Mouse (Mus musculus) ES-E14 (cell line): ENCODE data around the gene Stip1. TPM values are rescaled to one million over a fixed set of nuclear protein-coding genes. Genes with fewer than 3 reads are reported as not detected.

Experiments used
- DNase-seq: peaks from one replicate; pipeline ENCODE4 v3.0.0-alpha.2; 2013; ENCODE audit warnings: low read depth, low spot score
- H3K27ac ChIP-seq: 2 replicates; pipeline ENCODE4 v1.5.1; 2012; ENCODE audit warnings: low read depth, mild to moderate bottlenecking, low read length, moderate library complexity, mixed read lengths; ENCODE audit not compliant: poor library complexity, insufficient read depth, severe bottlenecking
- H3K36me3 ChIP-seq: 2 replicates; pipeline ENCODE4 v1.6.1; 2012; ENCODE audit warnings: mild to moderate bottlenecking, low read length, moderate library complexity, mixed read lengths; ENCODE audit not compliant: control insufficient read depth, poor library complexity, insufficient read depth, severe bottlenecking
- H3K4me1 ChIP-seq, 2 experiments: fragments of 150-350 bp in 1 of 2; sonication (generic) in 1 of 2; 2 replicates each; pipeline ENCODE4 v1.6.1; 2012; ENCODE audit warnings: low read length in 2 of 2, mild to moderate bottlenecking in 1 of 2, mixed read lengths in 1 of 2; ENCODE audit not compliant: control insufficient read depth in 2 of 2, insufficient read depth in 2 of 2, poor library complexity in 1 of 2
- H3K4me3 ChIP-seq, 2 experiments: fragments of 150-350 bp in 1 of 2; sonication (generic) in 1 of 2; 2 replicates each; pipeline ENCODE4 v1.5.1; 2012; ENCODE audit warnings: low read length in 2 of 2, low read depth in 1 of 2, mild to moderate bottlenecking in 1 of 2, mixed read lengths in 1 of 2; ENCODE audit not compliant: insufficient read depth in 1 of 2, poor library complexity in 1 of 2, severe bottlenecking in 1 of 2
- H3K9ac ChIP-seq: 2 replicates; pipeline ENCODE4 v1.6.1; 2012; ENCODE audit warnings: low read depth, mild to moderate bottlenecking, low read length, mixed read lengths; ENCODE audit not compliant: poor library complexity, insufficient read depth, severe bottlenecking
- H3K9me3 ChIP-seq: fragments of 150-350 bp; sonication (generic); 2 replicates; pipeline ENCODE4 v1.6.1; 2012; ENCODE audit warnings: low read depth, mild to moderate bottlenecking, low read length; ENCODE audit not compliant: control insufficient read depth, insufficient read depth
- CHD2 ChIP-seq: IDR thresholded peaks from 2 replicates; pipeline ENCODE4 v1.6.1; 2014; ENCODE audit warnings: mild to moderate bottlenecking, low read depth, low read length, inconsistent platforms
- HCFC1 ChIP-seq: IDR thresholded peaks from 2 replicates; pipeline ENCODE4 v1.6.1; 2012; ENCODE audit warnings: low read length, inconsistent platforms, borderline replicate concordance; ENCODE audit not compliant: insufficient read depth
- MAFK ChIP-seq: IDR thresholded peaks from 2 replicates; pipeline ENCODE4 v1.6.1; 2014; ENCODE audit warnings: mild to moderate bottlenecking, low read depth, low read length, inconsistent platforms; ENCODE audit not compliant: insufficient read depth
- ZC3H11A ChIP-seq: IDR thresholded peaks from 2 replicates; pipeline ENCODE4 v1.6.1; 2012; ENCODE audit warnings: low read depth, mild to moderate bottlenecking, inconsistent platforms, low read length, borderline replicate concordance
- ZNF384 ChIP-seq: IDR thresholded peaks from 2 replicates; pipeline ENCODE4 v1.6.1; 2012; ENCODE audit warnings: low read depth, low read length, inconsistent platforms
- in situ Hi-C, 2 experiments: fragments of 600-800 bp; cut with MboI; formaldehyde crosslinking; loops; one replicate each; pipeline ENCODE4 v1.15.1; 2025; ENCODE audit warnings: low sequenced_read_pairs in 2 of 2, inconsistent platforms in 1 of 2; ENCODE audit not compliant: unreplicated experiment in 2 of 2
- total RNA-seq: library from RNA; depleted of rRNA; stranded (reverse); fragments of 300-350 nt; gene quantifications from 2 replicates; pipeline ENCODE4 v1.2.3, GENCODE M21; 2012

Stip1 gene
- total RNA-seq, 1 experiment: 280 TPM

DNA sequence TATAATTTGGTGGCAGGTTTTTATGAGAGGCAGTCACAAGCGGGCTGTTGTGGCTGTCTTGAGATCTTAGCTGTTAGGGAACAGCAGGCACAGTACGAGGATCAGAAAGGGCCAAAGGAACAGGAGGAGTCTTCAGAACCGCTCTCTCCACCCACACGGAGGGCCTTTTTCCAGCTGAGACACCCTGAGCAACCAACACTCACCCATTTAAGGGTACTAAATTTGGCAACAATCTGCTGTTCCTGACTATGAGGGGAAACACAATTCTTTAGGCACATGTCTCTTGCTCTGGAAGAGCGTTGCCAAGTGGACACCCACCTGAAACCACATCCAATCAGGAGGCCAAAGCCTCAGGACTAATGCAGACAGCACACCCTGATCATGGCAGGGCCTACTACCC lies 10.2 kb downstream of the Stip1 start:
- in situ Hi-C loops: no loop called here
- Histone ChIP-seq H3K9ac (no peak overlapping the region), H3K36me3 (peaks cover 77% of the 10 kb centered on the region), H3K27ac (no peak overlapping the region), H3K9me3 (no peaks in the 10 kb centered on the region), H3K4me1 (0 out of 4 replicates have a peak, but pooled peaks cover 0 to 2% of the 10 kb centered on the region in 2 experiments), H3K4me3 (no peak overlapping the region)
- no peak for DNase-seq
- TF ChIP-seq ZC3H11A (no peak), MAFK (no peak), CHD2 (no peak), ZNF384 (no peak), HCFC1 (no peak)

GRCm38 (mm10) chr19:7020224-7020641 lies 19.5 kb downstream of the Stip1 start:
- H3K4me1 ChIP-seq: no peaks in the 10 kb centered on the region
- H3K9me3 ChIP-seq: no peaks in the 10 kb centered on the region
- DNase-seq: peak; percentile 52
- no peak overlapping the region for H3K9ac ChIP-seq
- 0 out of 2 replicates have a peak, but pooled peaks have one; percentile 14 for TF ChIP-seq ZC3H11A
- TF ChIP-seq CHD2: no peak
- no peak for TF ChIP-seq MAFK
- no peak for TF ChIP-seq ZNF384
- TF ChIP-seq HCFC1: no peak
- H3K4me3 ChIP-seq: no peak overlapping the region
- peaks cover 53% of the 10 kb centered on the region for H3K36me3 ChIP-seq
- H3K27ac ChIP-seq: no peak overlapping the region
- in situ Hi-C loops: no loop called here

DNA sequence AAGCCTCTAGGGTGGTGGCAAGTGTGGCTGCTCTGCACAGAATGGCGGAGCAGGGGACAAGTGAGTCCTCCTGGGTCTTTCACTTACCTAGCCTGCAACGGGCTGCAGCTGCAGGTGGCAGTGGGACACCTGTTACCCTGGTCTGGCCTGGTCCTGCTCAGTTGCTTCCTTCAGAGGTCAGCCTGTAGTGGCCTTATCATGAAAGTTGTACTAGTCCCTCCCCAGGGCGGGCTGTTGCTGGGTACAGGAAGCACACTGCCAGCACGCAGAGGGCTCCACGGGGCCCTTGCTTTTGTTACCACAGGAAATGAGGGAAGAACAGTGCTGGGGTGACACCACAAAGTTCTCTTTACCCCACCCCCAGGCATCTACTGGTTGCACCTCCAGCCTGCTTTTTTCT lies 20.6 kb downstream of the Stip1 start, which contains the start of gene Fermt3:
Fermt3 (minus strand) TSS at position 279 of the 400 bp plus-strand sequence.
- Histone ChIP-seq H3K9me3 (no peaks in the 10 kb centered on the region), H3K9ac (no peak within 1 kb of the TSS), H3K27ac (no peak within 1 kb of the TSS), H3K4me3 (no peak within 1 kb of the TSS), H3K4me1 (no peaks in the 10 kb centered on the region), H3K36me3 (peaks cover 49% of the 10 kb centered on the region)
- no peak for TF ChIP-seq ZC3H11A
- no peak for TF ChIP-seq HCFC1
- TF ChIP-seq CHD2: no peak
- no peak for TF ChIP-seq MAFK
- TF ChIP-seq ZNF384: no peak
- in situ Hi-C loops: no loop called here
- DNase-seq: no peak

DNA sequence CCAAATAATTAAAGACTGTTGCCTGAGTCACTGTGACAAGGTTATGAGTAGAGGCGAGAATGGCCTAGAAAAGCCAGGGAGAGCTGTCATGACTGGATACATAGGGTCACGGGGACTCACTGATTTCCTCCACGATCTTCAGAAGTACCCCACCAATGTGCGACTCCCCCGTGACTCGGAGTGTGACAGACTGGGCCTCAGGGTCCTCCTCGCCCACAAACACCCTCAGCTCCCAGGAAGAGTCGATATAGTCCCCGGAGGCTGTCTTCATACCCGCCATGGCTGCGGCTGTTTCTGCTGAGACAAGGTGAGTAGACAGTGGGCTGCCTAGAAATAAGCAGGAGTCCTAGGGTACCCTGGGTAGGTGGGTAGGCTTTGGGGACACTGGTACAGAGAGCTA lies 21.2 kb downstream of the Stip1 start:
- in situ Hi-C loops: no loop called here
- H3K9me3 ChIP-seq: no peaks in the 10 kb centered on the region
- TF ChIP-seq MAFK (no peak), HCFC1 (no peak), CHD2 (no peak), ZNF384 (no peak), ZC3H11A (no peak)
- H3K4me1 ChIP-seq: no peaks in the 10 kb centered on the region
- peaks cover 44% of the 10 kb centered on the region for H3K36me3 ChIP-seq
- no peak overlapping the region for H3K4me3 ChIP-seq
- H3K27ac ChIP-seq: no peak overlapping the region
- no peak for DNase-seq
- no peak overlapping the region for H3K9ac ChIP-seq
